In the genomic region with DNA sequence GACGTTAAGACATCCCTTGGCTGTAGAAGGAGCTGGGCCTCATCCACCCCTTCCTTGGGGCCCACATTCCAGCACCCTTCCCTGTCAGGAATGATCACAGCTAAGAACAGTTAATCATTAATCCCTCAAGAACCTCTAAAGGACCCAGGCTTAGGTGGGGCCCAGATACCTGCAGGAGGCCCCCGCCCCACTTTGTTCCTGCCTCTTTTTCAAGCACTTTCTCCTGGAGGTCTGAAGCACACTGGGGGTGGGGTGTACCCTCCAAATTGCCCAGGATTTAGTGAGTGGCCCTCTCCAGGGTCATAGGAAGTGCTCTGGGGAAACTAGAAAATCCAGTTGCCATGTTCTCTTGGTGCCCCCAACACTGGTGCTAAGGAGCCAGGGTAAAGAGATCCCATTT, we compare ENCODE assay signal across 22 mouse cellular contexts. TPM values are rescaled to one million over a fixed set of nuclear protein-coding genes. Genes with fewer than 3 reads are reported as not detected.
DNase-seq lines count a peak whose midpoint lies in the region; ATAC-seq lines count a peak whose summit lies in the region.
"Had no signal": no experiment of that assay in that cellular context is flagged by ENCODE, and none has a peak within 500 bp of the region (broad histone marks: within the 10 kb centered on the region; RNA-seq: fewer than 3 reads in every experiment).

No protein-coding gene starts in this region.

- H3K4me3 ChIP-seq in heart, embryonic 15.5 days, result no peak overlapping the region
- no peak overlapping the region for H3K4me3 ChIP-seq in forebrain, embryonic 13.5 days
- no peak overlapping the region for H3K4me3 ChIP-seq in forebrain, embryonic 14.5 days (ENCODE audit: low read depth, low read length)
- H3K4me3 ChIP-seq: limb, embryonic 10.5 days; liver, embryonic 15.5 days; midbrain, embryonic 10.5 days; neural tube, embryonic 15.5 days had no signal

- 0 out of 2 replicates have a peak overlapping the region, but pooled peaks have one; percentile 20 for H3K27ac ChIP-seq in heart, embryonic 15.5 days
- H3K27ac ChIP-seq in forebrain, embryonic 13.5 days, result no peak overlapping the region
- no peak overlapping the region for H3K27ac ChIP-seq in forebrain, embryonic 14.5 days (ENCODE audit: low read depth, low read length)
- H3K27ac ChIP-seq: hindbrain, embryonic 14.5 days; limb, embryonic 10.5 days; liver, embryonic 15.5 days; midbrain, embryonic 10.5 days; neural tube, embryonic 15.5 days had no signal

- H3K4me2 ChIP-seq in heart, embryonic 15.5 days, result no peak overlapping the region
- H3K4me2 ChIP-seq in forebrain, embryonic 13.5 days, result no peak overlapping the region
- no peak overlapping the region for H3K4me2 ChIP-seq in forebrain, embryonic 14.5 days (ENCODE audit: low read length)
- H3K4me2 ChIP-seq: hindbrain, embryonic 14.5 days; liver, embryonic 15.5 days; neural tube, embryonic 15.5 days had no signal

- H3K27me3 ChIP-seq in heart, embryonic 15.5 days, result peaks cover 9% of the 10 kb centered on the region
- H3K27me3 ChIP-seq in forebrain, embryonic 13.5 days, result no peaks in the 10 kb centered on the region; the same call in 1 of the 2 replicates
- no peaks in the 10 kb centered on the region for H3K27me3 ChIP-seq in forebrain, embryonic 14.5 days (replicated peaks; ENCODE audit: control insufficient read depth, insufficient read depth, low read length)

- no peaks in the 10 kb centered on the region for H3K36me3 ChIP-seq in heart, embryonic 15.5 days
- no peaks in the 10 kb centered on the region for H3K36me3 ChIP-seq in forebrain, embryonic 13.5 days (ENCODE audit: poor library complexity, severe bottlenecking)
- H3K36me3 ChIP-seq in forebrain, embryonic 14.5 days (ENCODE audit: control insufficient read depth, insufficient read depth, low read length), result no peaks in the 10 kb centered on the region
- H3K36me3 ChIP-seq: limb, embryonic 10.5 days; liver, embryonic 15.5 days; neural tube, embryonic 15.5 days had no signal

- 59% methylated on average over 2 of the region's 2 CpGs for WGBS in heart, embryonic 15.5 days
- WGBS in forebrain, embryonic 13.5 days, result 72% methylated on average over 2 of the region's 2 CpGs
- WGBS in forebrain, embryonic 14.5 days, result 69% methylated on average over 2 of the region's 2 CpGs

- no peak for DNase-seq in heart, adult 11 months
- peak; percentile 61 for DNase-seq in kidney, postnatal 14 days
- DNase-seq in lung, postnatal 14 days, result peak; percentile 59
- no peak for DNase-seq in left cerebral cortex, adult 18-20 months (ENCODE audit: low spot score in 2 of 2)
- DNase-seq in forebrain, embryonic 14.5 days (ENCODE audit: low spot score), result no peak
- DNase-seq in right cerebral cortex, postnatal 36 days (ENCODE audit: low spot score in 2 of 2), result no peak
- DNase-seq: cerebellum, postnatal 36 days; heart, postnatal 10 days; thymus, postnatal 36 days had no signal

- ATAC-seq in heart, embryonic 15.5 days (replicated peaks; ENCODE audit: insufficient number of reproducible peaks, insufficient read depth, low FRiP score, low read depth), result no peak
- no peak for ATAC-seq in forebrain, embryonic 13.5 days
- no peak for ATAC-seq in forebrain, embryonic 14.5 days

- no peak overlapping the region for H3K9ac ChIP-seq in heart, embryonic 15.5 days
- no peak overlapping the region for H3K9ac ChIP-seq in forebrain, embryonic 13.5 days
- no peak overlapping the region for H3K9ac ChIP-seq in forebrain, embryonic 14.5 days (ENCODE audit: low read length)
- H3K9ac ChIP-seq: hindbrain, embryonic 14.5 days; liver, embryonic 15.5 days; neural tube, embryonic 15.5 days had no signal

- no peaks in the 10 kb centered on the region for H3K9me3 ChIP-seq in heart, embryonic 15.5 days (replicated peaks)
- H3K9me3 ChIP-seq in forebrain, embryonic 13.5 days (replicated peaks), result no peaks in the 10 kb centered on the region
- no peaks in the 10 kb centered on the region for H3K9me3 ChIP-seq in forebrain, embryonic 14.5 days (replicated peaks; ENCODE audit: control insufficient read depth, low read length)
- H3K9me3 ChIP-seq: limb, embryonic 10.5 days; liver, embryonic 15.5 days; midbrain, embryonic 10.5 days; neural tube, embryonic 15.5 days had no signal

- no peaks in the 10 kb centered on the region for H3K4me1 ChIP-seq in heart, embryonic 15.5 days (replicated peaks)
- H3K4me1 ChIP-seq in forebrain, embryonic 13.5 days, result no peaks in the 10 kb centered on the region
- no peaks in the 10 kb centered on the region for H3K4me1 ChIP-seq in forebrain, embryonic 14.5 days (ENCODE audit: control insufficient read depth, insufficient read depth, low read length)
- H3K4me1 ChIP-seq: limb, embryonic 10.5 days; liver, embryonic 15.5 days; midbrain, embryonic 10.5 days; neural tube, embryonic 15.5 days had no signal

RNA-seq across cellular contexts. Expression of a gene that starts 5.9 kb away (rescaled TPM):
- polyA plus RNA-seq in heart, embryonic 15.5 days (2015; fragmentation: Nextera tagmentation; extraction: Ambion mirVana), result 0.22 and 0.23 TPM in 2 replicates
- 0.06 TPM in 1 of 2 replicates, not detected in the other for polyA plus RNA-seq in forebrain, embryonic 13.5 days (2015; fragmentation: Nextera tagmentation; extraction: Ambion mirVana)
- not detected for total RNA-seq in left cerebral cortex, adult 18-20 months (2021)
- polyA plus RNA-seq in forebrain, embryonic 14.5 days (2014; fragmentation: Nextera tagmentation; extraction: Ambion mirVana), result not detected in 2 replicates
- total RNA-seq: heart, adult 8-10 months; heart, postnatal 10 days; layer of hippocampus, postnatal 25 days had no signal
- polyA plus RNA-seq: neural tube, embryonic 15.5 days had no signal

RNA-seq across cellular contexts. Expression of a gene that starts 18.0 kb away (rescaled TPM):
- polyA plus RNA-seq in heart, embryonic 15.5 days (2015; fragmentation: Nextera tagmentation; extraction: Ambion mirVana), result 11.1 and 16.2 TPM in 2 replicates
- 12.7 and 17.0 TPM in 2 replicates for polyA plus RNA-seq in forebrain, embryonic 13.5 days (2015; fragmentation: Nextera tagmentation; extraction: Ambion mirVana)
- 10 to 100 TPM; 34.3 to 35.1 TPM for total RNA-seq in left cerebral cortex, adult 18-20 months (2021)
- 9.3 and 11.5 TPM in 2 replicates for polyA plus RNA-seq in forebrain, embryonic 14.5 days (2014; fragmentation: Nextera tagmentation; extraction: Ambion mirVana)

RNA-seq across cellular contexts. Expression of a gene that starts 23.0 kb away (rescaled TPM):
- polyA plus RNA-seq in heart, embryonic 15.5 days (2015; fragmentation: Nextera tagmentation; extraction: Ambion mirVana), result not detected in 2 replicates
- polyA plus RNA-seq in forebrain, embryonic 13.5 days (2015; fragmentation: Nextera tagmentation; extraction: Ambion mirVana), result not detected in 2 replicates
- total RNA-seq in left cerebral cortex, adult 18-20 months (2021), result not detected
- not detected in 2 replicates for polyA plus RNA-seq in forebrain, embryonic 14.5 days (2014; fragmentation: Nextera tagmentation; extraction: Ambion mirVana)
- total RNA-seq: CH12.LX; heart, adult 8-10 months; heart, postnatal 10 days; layer of hippocampus, postnatal 25 days had no signal
- polyA plus RNA-seq: embryonic facial prominence, embryonic 11.5 days; hindbrain, embryonic 14.5 days; large intestine, adult 2 months; limb, embryonic 10.5 days; liver, embryonic 15.5 days; midbrain, embryonic 10.5 days; neural tube, embryonic 15.5 days; testis, adult 2 months had no signal

RNA-seq across cellular contexts. Expression of a gene that starts 24.1 kb away (rescaled TPM):
- polyA plus RNA-seq in heart, embryonic 15.5 days (2015; fragmentation: Nextera tagmentation; extraction: Ambion mirVana), result 21.3 and 28.7 TPM in 2 replicates
- polyA plus RNA-seq in forebrain, embryonic 13.5 days (2015; fragmentation: Nextera tagmentation; extraction: Ambion mirVana), result 36.3 and 42.6 TPM in 2 replicates
- total RNA-seq in left cerebral cortex, adult 18-20 months (2021), result 10 to 100 TPM; 26.7 to 37.5 TPM
- 36.9 and 38.2 TPM in 2 replicates for polyA plus RNA-seq in forebrain, embryonic 14.5 days (2014; fragmentation: Nextera tagmentation; extraction: Ambion mirVana)

RNA-seq across cellular contexts. Expression of a gene that starts 48.1 kb away (rescaled TPM):
- polyA plus RNA-seq in heart, embryonic 15.5 days (2015; fragmentation: Nextera tagmentation; extraction: Ambion mirVana), result 2.7 and 5.6 TPM in 2 replicates
- not detected in 2 replicates for polyA plus RNA-seq in forebrain, embryonic 13.5 days (2015; fragmentation: Nextera tagmentation; extraction: Ambion mirVana)
- not detected for total RNA-seq in left cerebral cortex, adult 18-20 months (2021)
- 0.51 TPM in 1 of 2 replicates, not detected in the other for polyA plus RNA-seq in forebrain, embryonic 14.5 days (2014; fragmentation: Nextera tagmentation; extraction: Ambion mirVana)
- total RNA-seq: CH12.LX; heart, adult 8-10 months; heart, postnatal 10 days; layer of hippocampus, postnatal 25 days had no signal
- polyA plus RNA-seq: embryonic facial prominence, embryonic 11.5 days; hindbrain, embryonic 14.5 days; large intestine, adult 2 months; limb, embryonic 10.5 days; liver, embryonic 15.5 days; midbrain, embryonic 10.5 days; neural tube, embryonic 15.5 days; testis, adult 2 months had no signal

Comparison
In these comparisons a context has a peak if more than half of its experiments do, and no peak if none do; other contexts are left out.
1. DNase-seq: peak in kidney, postnatal 14 days (single experiment) and lung, postnatal 14 days (single experiment); none in heart, adult 11 months (single experiment), left cerebral cortex, adult 18-20 months (0 of 2), forebrain, embryonic 14.5 days (single experiment) and right cerebral cortex, postnatal 36 days (0 of 2).